Mouse (Mus musculus) heart, embryonic 14.5 days (tissue): ENCODE measurements around the gene Mmgt2. TPM values are rescaled to one million over a fixed set of nuclear protein-coding genes. Genes with fewer than 3 reads are reported as not detected.

ENCODE experiments used
- ATAC-seq: fragments of 200-750 bp; cut with Nextera tagmentation; 2 replicates; pipeline ENCODE4 v1.8.0; 2017; ENCODE audit warnings: low read depth, moderate TSS enrichment; ENCODE audit not compliant: insufficient number of reproducible peaks, insufficient read depth, low FRiP score
- H3K27ac ChIP-seq, 2 experiments: fragments of 200-500 bp in 1 of 2; fragments of 300-500 bp in 1 of 2; sonication (generic) in 1 of 2; replicated peaks in 1 of 2; 2 replicates each; pipeline ENCODE4 v1.5.1; 2012 to 2014; ENCODE audit warnings: low read depth in 2 of 2, low read length in 2 of 2, control low read depth in 1 of 2, mild to moderate bottlenecking in 1 of 2, mixed read lengths in 1 of 2; ENCODE audit not compliant: control insufficient read depth in 1 of 2, insufficient read depth in 1 of 2
- H3K27me3 ChIP-seq: fragments of 300-500 bp; sonication (generic); 2 replicates; pipeline ENCODE4 v1.6.1; 2014; ENCODE audit warnings: mild to moderate bottlenecking, low read length, control low read depth; ENCODE audit not compliant: control insufficient read depth, insufficient read depth
- H3K36me3 ChIP-seq: fragments of 300-500 bp; sonication (generic); 2 replicates; pipeline ENCODE4 v1.6.1; 2014; ENCODE audit warnings: mild to moderate bottlenecking, control low read depth, low read length, mixed read lengths; ENCODE audit not compliant: control insufficient read depth, insufficient read depth
- H3K4me1 ChIP-seq, 2 experiments: fragments of 200-500 bp in 1 of 2; fragments of 300-500 bp in 1 of 2; sonication (generic) in 1 of 2; 2 replicates each; pipeline ENCODE4 v1.6.1; 2012 to 2014; ENCODE audit warnings: low read length in 2 of 2, control low read depth in 1 of 2, mixed read lengths in 1 of 2; ENCODE audit not compliant: control insufficient read depth in 2 of 2, insufficient read depth in 2 of 2
- H3K4me2 ChIP-seq: fragments of 300-500 bp; sonication (generic); 2 replicates; pipeline ENCODE4 v1.6.1; 2014; ENCODE audit warnings: mild to moderate bottlenecking, low read length
- H3K4me3 ChIP-seq, 2 experiments: fragments of 200-500 bp in 1 of 2; fragments of 300-500 bp in 1 of 2; sonication (generic) in 1 of 2; 2 replicates each; pipeline ENCODE4 v1.5.1; 2012 to 2014; ENCODE audit warnings: low read length in 2 of 2, mild to moderate bottlenecking in 2 of 2, control low read depth in 1 of 2, low read depth in 1 of 2, moderate library complexity in 1 of 2; ENCODE audit not compliant: control insufficient read depth in 1 of 2, insufficient read depth in 1 of 2
- H3K9ac ChIP-seq: fragments of 300-500 bp; sonication (generic); 2 replicates; pipeline ENCODE4 v1.6.1; 2014; ENCODE audit warnings: mild to moderate bottlenecking, low read length
- H3K9me3 ChIP-seq: fragments of 300-500 bp; sonication (generic); 2 replicates; pipeline ENCODE4 v1.6.1; 2016; ENCODE audit warnings: low read length, control low read depth; ENCODE audit not compliant: control insufficient read depth
- WGBS: fragments of 180-500 bp; shearing (Covaris S2); extraction: QIAGEN DNeasy Blood & Tissue Kit; methylation state at CpG from one replicate; pipeline ENCODE4 v1.1.7; 2014; 5-methylcytosine and 5-hydroxymethylcytosine counted together
- polyA plus RNA-seq: library from polyadenylated mRNA; unstranded; fragments of >200 nt; fragmentation: Nextera tagmentation; extraction: Ambion mirVana; gene quantifications from 2 replicates; pipeline ENCODE4 v1.2.1, GENCODE M21; 2014

Mmgt2 gene
- polyA plus RNA-seq, 1 experiment from 2014 or later, result 56.7 TPM

DNA sequence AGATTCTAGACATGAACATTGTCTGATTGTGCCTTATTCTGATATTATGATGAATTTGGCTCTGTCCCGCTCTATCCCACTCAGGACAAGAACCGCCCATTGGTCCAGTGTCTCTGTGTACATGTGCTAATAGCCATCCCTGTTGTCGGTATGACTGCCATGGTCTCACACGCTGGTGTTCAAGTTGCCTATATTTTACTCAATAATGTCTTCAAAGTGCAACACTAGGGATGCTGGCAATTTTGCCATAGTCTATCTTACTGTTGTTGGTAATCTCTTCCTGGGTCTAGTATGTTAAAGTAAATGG lies 27.8 kb downstream of the Mmgt2 start:
- Histone ChIP-seq H3K27me3 (no peaks in the 10 kb centered on the region), H3K27ac (no peak overlapping the region), H3K9ac (peak overlapping the region; percentile 70; the same call in 1 of the 2 replicates), H3K4me2 (no peak overlapping the region), H3K9me3 (no peaks in the 10 kb centered on the region), H3K36me3 (no peaks in the 10 kb centered on the region), H3K4me3 (no peak overlapping the region), H3K4me1 (0 out of 4 replicates have a peak, but pooled peaks cover 2% of the 10 kb centered on the region in 2 experiments)
- no peak for ATAC-seq
- WGBS, result 90% methylated on average over 4 of the region's 4 CpGs

DNA sequence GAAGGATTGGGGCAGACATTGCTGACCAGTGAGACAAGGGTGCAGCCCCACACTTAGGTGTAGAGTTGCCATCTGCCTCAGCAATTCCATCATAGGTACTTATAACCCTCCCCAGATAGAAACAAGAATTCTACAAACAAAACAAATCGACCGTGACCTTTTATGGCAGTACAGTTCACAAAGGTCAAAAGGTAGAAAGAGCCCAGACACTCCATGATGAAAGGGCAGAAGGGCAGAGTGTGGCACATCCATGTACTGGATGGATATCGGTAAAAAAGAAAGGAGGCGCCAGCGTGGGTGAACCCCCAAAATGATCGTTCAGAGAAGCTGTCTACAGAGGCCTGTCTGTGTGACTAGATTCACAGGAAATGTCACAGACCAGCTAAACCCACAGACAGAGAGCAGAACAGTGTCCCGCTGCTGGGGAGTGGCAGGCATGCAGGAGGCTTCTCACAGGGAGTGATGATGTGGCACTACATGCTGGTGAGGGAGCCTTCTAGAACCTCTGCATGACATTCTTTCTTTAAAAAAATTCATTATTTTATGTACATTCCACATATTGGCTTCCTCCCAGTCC lies 30.4 kb downstream of the Mmgt2 start:
- H3K27ac ChIP-seq, result no peak overlapping the region
- no peaks in the 10 kb centered on the region for H3K9me3 ChIP-seq
- 0 out of 4 replicates have a peak, but pooled peaks cover 2% of the 10 kb centered on the region in 2 experiments for H3K4me1 ChIP-seq
- H3K27me3 ChIP-seq, result no peaks in the 10 kb centered on the region
- no peak for ATAC-seq
- WGBS, result 77% methylated on average over 7 of the region's 7 CpGs
- H3K4me3 ChIP-seq, result no peak overlapping the region
- H3K9ac ChIP-seq, result no peak overlapping the region
- no peak overlapping the region for H3K4me2 ChIP-seq
- H3K36me3 ChIP-seq, result no peaks in the 10 kb centered on the region

DNA sequence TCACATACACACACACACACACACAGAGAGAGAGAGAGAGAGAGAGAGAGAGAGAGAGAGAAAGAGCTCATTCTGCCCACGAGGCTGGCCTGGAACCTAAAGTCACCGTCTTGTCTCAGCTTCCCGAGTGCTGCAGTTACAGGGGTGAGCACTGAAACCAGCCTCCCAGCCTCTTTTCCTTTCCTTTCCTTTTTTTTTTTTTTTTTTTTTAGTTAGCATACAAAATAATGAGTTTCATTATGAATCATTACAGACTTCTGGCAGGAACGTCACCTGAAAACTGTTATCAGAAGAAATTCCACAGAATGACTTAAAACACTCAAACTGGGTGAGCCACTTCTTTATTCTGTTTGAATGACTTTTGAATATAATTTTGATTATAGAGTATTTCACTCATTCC lies 31.5 kb downstream of the Mmgt2 start:
- Histone ChIP-seq H3K36me3 (no peaks in the 10 kb centered on the region), H3K27ac (no peak overlapping the region), H3K4me2 (no peak overlapping the region), H3K27me3 (no peaks in the 10 kb centered on the region), H3K9ac (no peak overlapping the region), H3K9me3 (no peaks in the 10 kb centered on the region), H3K4me1 (0 out of 4 replicates have a peak, but pooled peaks cover 2% of the 10 kb centered on the region in 2 experiments), H3K4me3 (no peak overlapping the region)
- no peak for ATAC-seq
- 84% methylated on average over 4 of the region's 4 CpGs for WGBS

DNA sequence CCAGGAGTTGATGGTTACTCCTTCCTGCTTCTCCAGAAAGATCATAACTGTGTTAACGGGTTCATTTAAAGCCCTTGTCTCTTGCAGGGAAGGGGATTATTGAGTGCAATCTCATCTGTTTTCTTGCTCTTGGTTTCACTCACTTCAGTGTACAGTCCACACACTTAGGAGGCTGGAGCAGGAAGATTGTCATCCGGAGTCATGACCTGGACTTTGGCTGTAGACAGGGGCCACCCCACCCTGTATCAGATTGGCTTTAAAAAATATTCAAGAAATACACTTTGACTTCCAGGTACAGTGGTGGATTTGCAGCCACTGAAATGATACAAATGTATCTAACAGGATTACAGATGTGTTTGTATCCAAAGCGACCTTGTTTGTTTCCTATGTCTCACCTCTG lies 43.1 kb downstream of the Mmgt2 start:
- ATAC-seq, result no peak
- H3K27ac ChIP-seq, result no peak overlapping the region
- no peak overlapping the region for H3K4me3 ChIP-seq
- no peak overlapping the region for H3K4me2 ChIP-seq
- H3K4me1 ChIP-seq, result no peaks in the 10 kb centered on the region
- no peaks in the 10 kb centered on the region for H3K36me3 ChIP-seq
- H3K9me3 ChIP-seq, result no peaks in the 10 kb centered on the region
- no peak overlapping the region for H3K9ac ChIP-seq
- WGBS, result 79% methylated on average over 3 of the region's 3 CpGs
- H3K27me3 ChIP-seq, result no peaks in the 10 kb centered on the region

DNA sequence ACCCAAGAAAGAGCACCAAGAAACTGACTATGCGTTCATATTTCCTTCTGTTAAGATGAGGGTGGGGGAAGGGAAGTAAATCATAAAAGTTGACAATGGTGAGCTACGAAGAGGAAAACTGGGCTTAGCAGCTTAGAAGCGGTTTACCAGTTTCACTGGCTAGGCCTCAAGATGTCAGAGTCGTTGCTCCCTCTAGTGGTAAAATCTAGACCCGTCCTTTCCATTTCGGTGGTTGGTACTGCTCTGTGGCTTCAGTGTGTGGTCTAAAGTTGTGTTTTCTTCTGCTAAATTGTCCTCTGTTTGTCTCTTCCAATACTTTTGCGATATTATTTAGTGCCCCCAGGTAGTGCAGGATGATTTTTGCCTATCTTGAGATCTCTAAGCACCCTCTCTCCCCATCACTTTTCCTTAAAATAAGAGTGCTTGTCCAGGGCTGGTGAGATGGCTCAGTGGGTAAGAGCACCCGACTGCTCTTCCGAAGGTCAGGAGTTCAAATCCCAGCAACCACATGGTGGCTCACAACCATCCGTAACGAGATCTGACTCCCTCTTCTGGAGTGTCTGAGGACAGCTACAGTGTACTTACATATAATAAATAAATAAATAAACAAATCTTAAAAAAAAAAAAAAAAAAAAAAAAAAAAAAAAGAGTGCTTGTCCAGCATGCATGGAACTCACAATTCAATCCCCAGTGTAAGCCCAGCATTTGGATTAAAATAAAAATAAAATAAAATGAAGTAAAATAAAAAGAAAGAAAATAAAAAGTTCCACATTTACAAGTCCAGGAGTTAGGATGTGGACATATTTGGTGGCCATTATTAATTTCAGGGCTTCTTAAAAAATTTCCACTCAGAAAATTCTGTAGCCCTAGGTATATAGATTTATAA lies 45.1 kb downstream of the Mmgt2 start:
- Histone ChIP-seq H3K27ac (no peak overlapping the region), H3K4me3 (no peak overlapping the region), H3K4me2 (no peak overlapping the region), H3K9ac (no peak overlapping the region), H3K27me3 (no peaks in the 10 kb centered on the region), H3K4me1 (no peaks in the 10 kb centered on the region), H3K36me3 (no peaks in the 10 kb centered on the region), H3K9me3 (no peaks in the 10 kb centered on the region)
- WGBS, result 22% methylated on average over 9 of the region's 11 CpGs
- ATAC-seq, result 0 out of 2 replicates have a peak, but pooled peaks have one; percentile 47

DNA sequence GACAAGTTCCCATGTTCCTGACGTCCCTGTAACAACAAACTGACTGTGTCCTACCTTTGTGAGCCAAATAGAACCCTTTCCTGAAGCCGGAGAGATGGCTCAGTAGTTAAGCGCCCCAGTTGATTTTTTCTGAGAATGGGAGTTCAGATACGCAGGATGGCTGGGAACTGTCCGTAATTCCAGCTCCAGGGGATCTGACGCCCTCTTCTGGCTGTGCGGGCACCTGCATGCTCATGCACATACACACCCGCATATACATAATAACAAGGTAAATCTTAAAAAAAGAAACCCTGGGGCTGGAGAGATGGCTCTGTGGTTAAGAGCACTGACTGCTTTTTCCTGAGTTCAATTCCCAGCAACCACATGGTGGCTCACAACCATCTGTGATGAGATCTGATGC lies 46.7 kb downstream of the Mmgt2 start:
- Histone ChIP-seq H3K9me3 (no peaks in the 10 kb centered on the region), H3K27me3 (no peaks in the 10 kb centered on the region), H3K4me3 (no peak overlapping the region), H3K36me3 (no peaks in the 10 kb centered on the region), H3K4me2 (no peak overlapping the region), H3K9ac (no peak overlapping the region), H3K4me1 (no peaks in the 10 kb centered on the region), H3K27ac (no peak overlapping the region)
- WGBS, result 95% methylated on average over 8 of the region's 8 CpGs
- no peak for ATAC-seq

DNA sequence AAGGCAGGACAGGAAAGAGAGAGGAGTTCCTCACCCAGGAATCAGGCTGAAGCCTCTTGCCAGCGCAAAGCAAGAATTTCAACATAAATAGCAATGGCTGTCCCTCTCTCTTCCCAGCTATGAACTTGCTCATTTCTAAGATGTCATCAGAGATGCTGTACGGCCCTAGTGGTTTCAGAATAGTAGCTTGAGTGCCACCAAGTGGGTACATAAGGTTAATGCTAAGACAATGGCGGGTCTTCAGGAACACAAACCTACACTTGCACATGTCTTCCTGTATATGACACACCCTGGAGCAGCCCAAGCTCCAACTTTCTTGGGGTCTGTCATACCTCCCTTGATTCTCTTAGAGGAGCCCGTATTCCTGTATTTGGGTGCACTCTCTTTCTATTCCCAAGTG lies 51.3 kb downstream of the Mmgt2 start:
- Histone ChIP-seq H3K36me3 (no peaks in the 10 kb centered on the region), H3K4me3 (no peak overlapping the region), H3K4me2 (no peak overlapping the region), H3K9ac (no peak overlapping the region), H3K4me1 (no peaks in the 10 kb centered on the region), H3K27ac (no peak overlapping the region), H3K9me3 (no peaks in the 10 kb centered on the region), H3K27me3 (no peaks in the 10 kb centered on the region)
- 56% methylated on average over 4 of the region's 4 CpGs for WGBS
- no peak for ATAC-seq
